Mouse (Mus musculus): ENCODE data around the gene Gtpbp4.
A peak's percentile ranks its signal among the peaks of the same experiment; 100 is the strongest.
"Not testable (repeated sequence)": the region's sequence is repeated elsewhere in the genome, so short reads cannot be mapped to it uniquely, and the experiment has no call there.

Gtpbp4 gene

GRCm38 (mm10) chr13:8995990-8996786 lies at the start of gene Gtpbp4:
TSS of gene Gtpbp4 (minus strand) at chr13:8996083.
- peak; percentile 98 for DNase-seq (ENCODE audit: low read depth, low spot score)

GRCm38 (mm10) chr13:9044731-9045130 lies 48.8 kb upstream of the Gtpbp4 start:
- DNase-seq (ENCODE audit: low read depth, low spot score): no peak

GRCm38 (mm10) chr13:9043289-9044049 lies 47.6 kb upstream of the Gtpbp4 start:
- no peak for DNase-seq (ENCODE audit: low read depth, low spot score)

- no peak for DNase-seq (ENCODE audit: low read depth, low spot score)
Observed at GRCm38 (mm10) chr13:9040626-9041025, 44.7 kb upstream of the Gtpbp4 start.

GRCm38 (mm10) chr13:9031996-9032661 lies 36.2 kb upstream of the Gtpbp4 start:
- DNase-seq (ENCODE audit: low read depth, low spot score): no peak

- DNase-seq (ENCODE audit: low read depth, low spot score): peak; percentile 19
Observed at GRCm38 (mm10) chr13:9030364-9030763, 34.5 kb upstream of the Gtpbp4 start.

- DNase-seq (ENCODE audit: low read depth, low spot score): peak; percentile 18
Observed at GRCm38 (mm10) chr13:9027251-9027650, 31.4 kb upstream of the Gtpbp4 start.

GRCm38 (mm10) chr13:9022623-9023022 lies 26.7 kb upstream of the Gtpbp4 start:
- DNase-seq (ENCODE audit: low read depth, low spot score): no peak

GRCm38 (mm10) chr13:9021556-9021955 lies 25.7 kb upstream of the Gtpbp4 start:
- DNase-seq (ENCODE audit: low read depth, low spot score): no peak

- no peak for DNase-seq (ENCODE audit: low read depth, low spot score)
Observed at GRCm38 (mm10) chr13:9019713-9020112, 23.8 kb upstream of the Gtpbp4 start.

GRCm38 (mm10) chr13:9018974-9019587 lies 23.2 kb upstream of the Gtpbp4 start:
- DNase-seq (ENCODE audit: low read depth, low spot score): no peak

GRCm38 (mm10) chr13:9017190-9017589 lies 21.3 kb upstream of the Gtpbp4 start:
- no peak for DNase-seq (ENCODE audit: low read depth, low spot score)

GRCm38 (mm10) chr13:9014431-9014830 lies 18.5 kb upstream of the Gtpbp4 start:
- no peak for DNase-seq (ENCODE audit: low read depth, low spot score)

GRCm38 (mm10) chr13:9013483-9013882 lies 17.6 kb upstream of the Gtpbp4 start:
- no peak for DNase-seq (ENCODE audit: low read depth, low spot score)

- peak; percentile 80 for DNase-seq (ENCODE audit: low read depth, low spot score)
Observed at GRCm38 (mm10) chr13:9011596-9012350, 15.9 kb upstream of the Gtpbp4 start.

GRCm38 (mm10) chr13:9003306-9003705 lies 7.4 kb upstream of the Gtpbp4 start:
- DNase-seq (ENCODE audit: low read depth, low spot score): no peak

GRCm38 (mm10) chr13:8999464-8999863 lies 3.6 kb upstream of the Gtpbp4 start:
- DNase-seq (ENCODE audit: low read depth, low spot score): no peak

GRCm38 (mm10) chr13:8997221-8997620 lies 1.3 kb upstream of the Gtpbp4 start:
- DNase-seq (ENCODE audit: low read depth, low spot score): not testable (repeated sequence)

GRCm38 (mm10) chr13:8995159-8995989 lies 509 bp downstream of the Gtpbp4 start:
- peak; percentile 77 for DNase-seq (ENCODE audit: low read depth, low spot score)

- no peak for DNase-seq (ENCODE audit: low read depth, low spot score)
Observed at GRCm38 (mm10) chr13:8992231-8992630, 3.7 kb downstream of the Gtpbp4 start.

All from CD4-positive helper T cell, adult 2 months (primary cell).